Mouse (Mus musculus): ENCODE measurements around the gene Elf4. TPM values are rescaled to one million over a fixed set of nuclear protein-coding genes. Genes with fewer than 3 reads are reported as not detected.
A peak's percentile ranks its signal among the peaks of the same experiment; 100 is the strongest.
"Not testable (repeated sequence)": the region's sequence is repeated elsewhere in the genome, so short reads cannot be mapped to it uniquely, and the experiment has no call there.

The Elf4 gene
- polyA plus RNA-seq, 1 experiment from 2014 or later: 9.9 TPM

DNA sequence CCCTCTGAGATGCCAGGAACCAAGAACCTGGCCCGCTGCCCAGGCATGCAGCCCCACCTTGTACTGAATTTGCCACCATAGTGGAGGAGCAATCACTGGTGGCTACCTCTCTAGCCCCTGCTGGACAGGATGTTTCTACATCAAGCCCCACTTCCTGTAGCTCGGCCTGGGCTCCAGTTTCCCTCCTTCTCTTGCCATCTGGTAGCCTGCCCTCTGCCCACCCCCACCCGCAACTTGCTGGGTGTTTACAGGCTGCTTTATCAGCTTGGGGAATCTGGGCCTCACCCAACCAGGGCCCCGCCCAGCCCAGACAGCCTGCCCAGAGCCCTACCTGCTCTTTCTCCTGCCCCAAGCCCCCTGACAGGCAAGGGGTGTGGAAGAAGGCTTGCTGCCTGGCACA, 23.9 kb downstream of the Elf4 start:
- no peak for DNase-seq (ENCODE audit: low spot score)

GRCm38 (mm10) chrX:48436082-48436481, 26.9 kb downstream of the Elf4 start:
- not testable (repeated sequence) for DNase-seq (ENCODE audit: low spot score)

DNA sequence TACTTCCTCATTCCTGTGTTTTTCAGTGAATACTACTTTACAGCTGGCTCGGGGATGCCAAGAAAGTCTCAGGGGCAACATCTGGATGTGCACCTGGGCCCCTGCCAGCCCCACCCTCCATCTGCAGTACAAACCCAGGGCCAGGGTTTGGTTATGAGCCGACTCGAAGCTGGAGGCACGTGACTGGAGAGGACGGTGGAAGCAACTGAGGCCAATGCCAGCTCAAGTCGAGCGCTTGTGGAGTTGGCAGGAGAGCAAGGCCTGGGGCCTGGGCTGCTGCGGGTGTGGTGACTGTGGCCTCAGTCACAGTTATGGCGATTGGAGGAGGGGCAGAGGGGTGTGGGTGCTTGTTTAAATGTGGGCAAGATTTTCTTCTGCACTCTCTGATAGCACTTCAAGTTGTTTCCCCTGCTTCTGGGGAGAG, 27.4 kb downstream of the Elf4 start:
- DNase-seq (ENCODE audit: low spot score): peak; percentile 57

GRCm38 (mm10) chrX:48434251-48434650, 28.7 kb downstream of the Elf4 start:
- no peak for DNase-seq (ENCODE audit: low spot score)

DNA sequence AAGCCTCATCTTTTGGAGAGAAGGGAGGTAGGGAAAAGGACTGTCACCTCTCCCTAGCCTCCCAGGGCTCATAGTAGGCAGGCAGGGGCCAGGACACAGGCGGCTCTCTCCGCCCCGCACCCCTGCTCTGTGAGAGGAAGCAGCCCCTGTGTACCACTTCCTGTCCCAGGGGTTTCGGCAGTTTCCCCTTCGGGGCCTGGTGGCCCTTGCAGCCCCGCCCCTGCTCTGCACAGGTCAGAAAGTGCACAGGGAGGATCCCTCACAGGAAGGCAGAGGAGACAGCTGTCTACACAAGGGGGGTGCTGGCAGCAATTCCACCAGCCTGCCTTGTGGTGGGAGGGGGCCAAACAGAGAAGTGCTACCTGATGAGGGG, 29.4 kb downstream of the Elf4 start:
- DNase-seq (ENCODE audit: low spot score): peak; percentile 89

DNA sequence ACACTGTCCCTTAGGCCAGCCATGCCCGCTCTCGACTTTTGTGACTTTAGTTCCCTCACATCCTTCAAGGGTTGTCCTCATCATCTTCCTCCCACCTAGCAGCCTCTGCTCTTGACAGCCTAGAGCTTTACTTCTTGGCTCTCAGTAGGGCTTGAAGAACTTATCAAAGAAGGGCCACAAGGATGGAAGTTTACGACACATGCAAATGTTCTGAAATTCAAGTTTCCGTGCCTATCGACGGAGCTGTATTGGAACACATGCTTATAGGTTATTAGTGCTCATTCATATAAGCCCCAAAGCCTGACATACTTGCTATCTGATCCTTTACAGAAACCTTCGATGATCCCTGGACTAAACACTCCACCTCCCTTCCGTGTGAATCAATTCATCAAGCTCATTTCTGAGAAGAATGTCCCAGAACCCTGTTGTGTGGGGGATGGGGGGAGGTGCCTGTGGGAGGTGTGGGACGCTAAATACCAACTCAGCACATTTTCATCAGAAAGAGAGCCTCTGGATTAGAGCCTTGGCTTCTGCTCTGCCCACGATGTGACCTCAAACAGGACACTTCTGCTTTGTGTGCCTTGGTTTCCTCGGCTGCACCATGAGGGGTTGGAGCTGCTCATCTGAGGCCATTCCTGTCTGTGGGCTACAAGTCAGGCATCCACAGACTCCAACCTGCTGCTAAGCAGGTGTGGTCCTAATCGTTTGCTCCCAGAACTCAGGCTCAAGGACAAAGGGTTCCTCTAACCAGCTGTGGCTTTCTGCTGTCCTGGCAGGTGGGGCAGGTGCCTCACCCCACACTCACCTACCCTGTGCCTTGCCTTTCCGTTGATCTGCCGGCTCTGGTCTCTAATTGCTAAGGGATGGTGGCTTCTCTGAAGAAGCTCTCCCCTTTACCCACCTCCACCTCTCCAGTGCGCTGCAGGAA, 30.1 kb downstream of the Elf4 start:
- DNase-seq (ENCODE audit: low spot score): no peak

DNA sequence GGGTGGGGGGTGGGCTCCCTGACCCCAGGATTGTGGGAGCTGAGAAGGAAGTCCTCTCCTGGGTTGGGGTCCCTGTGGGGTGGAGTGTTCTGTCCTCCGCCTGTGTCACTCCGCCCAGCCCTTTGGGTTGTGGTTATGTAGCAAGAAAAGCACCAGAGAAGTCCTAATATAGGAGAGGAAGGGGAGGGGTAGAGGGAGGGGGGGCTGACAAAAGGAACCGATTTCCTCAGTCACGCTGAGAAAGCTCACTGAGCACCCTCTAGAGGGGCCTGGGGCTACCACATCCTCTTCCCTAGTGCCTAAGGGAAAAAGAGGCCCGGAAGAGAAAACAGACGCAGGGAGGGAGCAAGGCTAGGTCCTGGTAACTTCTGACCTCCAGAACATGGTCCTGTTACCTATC, 33.4 kb downstream of the Elf4 start:
- peak; percentile 68 for DNase-seq (ENCODE audit: low spot score)

DNA sequence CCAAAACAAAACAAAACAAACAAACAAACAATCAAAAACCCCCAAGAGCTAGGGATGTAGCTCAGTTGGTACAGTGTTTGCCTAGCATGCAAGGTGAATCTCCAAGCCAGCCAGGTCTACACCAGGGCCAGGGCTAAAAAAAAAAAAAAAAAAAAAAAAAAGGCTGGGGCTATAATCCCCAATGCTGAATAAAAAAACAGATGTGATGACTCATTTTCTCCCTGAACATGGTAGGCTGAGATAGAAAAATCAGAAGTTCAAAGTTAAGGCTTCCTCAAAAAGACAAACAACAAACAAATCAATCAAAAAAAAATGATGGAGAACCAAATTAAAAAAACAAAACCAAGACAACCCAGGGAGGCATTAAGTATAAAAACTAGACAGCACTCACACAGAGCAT, 33.8 kb downstream of the Elf4 start:
- no peak for DNase-seq (ENCODE audit: low spot score)

DNA sequence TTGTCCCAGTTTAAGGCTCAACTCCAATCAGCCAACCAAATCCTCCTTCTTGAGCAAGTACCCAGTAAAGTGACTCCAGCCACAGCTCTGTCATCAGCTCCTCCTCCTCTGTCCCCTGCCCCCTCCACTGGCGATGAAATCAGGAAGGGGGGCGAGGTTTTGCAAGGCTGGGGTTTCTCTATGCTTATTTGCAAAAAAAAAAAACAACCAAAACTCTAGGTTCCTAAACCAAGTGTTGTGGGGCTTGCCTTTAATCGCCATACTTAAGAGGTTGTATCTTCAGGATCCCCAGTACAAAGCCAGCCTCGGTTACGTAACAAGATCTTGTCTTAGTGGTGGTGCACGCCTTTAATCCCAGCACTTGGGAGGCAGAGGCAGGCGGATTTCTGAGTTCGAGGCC, 34.3 kb downstream of the Elf4 start:
- no peak for DNase-seq (ENCODE audit: low spot score)

- no peak for DNase-seq (ENCODE audit: low spot score)
Measured at GRCm38 (mm10) chrX:48428241-48428640, 34.7 kb downstream of the Elf4 start.

DNA sequence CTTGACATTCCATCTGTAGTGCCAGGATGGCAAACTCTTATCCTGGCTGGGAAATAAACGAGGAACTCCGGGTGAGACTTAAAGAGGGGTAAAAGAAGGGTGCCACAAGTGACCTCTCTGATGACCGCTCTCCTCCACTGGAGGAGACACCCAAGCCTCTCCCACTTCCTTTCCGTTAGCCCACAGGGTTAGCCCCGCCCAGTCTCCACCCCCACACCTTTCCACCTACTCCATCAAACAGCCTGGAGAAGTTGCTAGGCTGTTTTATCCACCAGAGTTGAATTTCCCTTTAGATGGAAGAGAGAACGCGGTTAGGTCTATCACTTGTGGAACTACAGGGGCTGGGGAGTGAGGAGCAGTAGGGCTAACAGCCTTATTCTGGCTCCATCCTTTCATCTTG, 37.7 kb downstream of the Elf4 start:
- DNase-seq (ENCODE audit: low spot score): peak; percentile 61

- peak; percentile 79 for DNase-seq (ENCODE audit: low spot score)
Measured at GRCm38 (mm10) chrX:48424583-48424982, 38.3 kb downstream of the Elf4 start.

- DNase-seq (ENCODE audit: low spot score): no peak
Measured at GRCm38 (mm10) chrX:48423671-48424070, 39.3 kb downstream of the Elf4 start.

GRCm38 (mm10) chrX:48422986-48423385, 39.9 kb downstream of the Elf4 start:
- peak; percentile 78 for DNase-seq (ENCODE audit: low spot score)

GRCm38 (mm10) chrX:48418417-48418816, 44.5 kb downstream of the Elf4 start:
- DNase-seq (ENCODE audit: low spot score): no peak

DNA sequence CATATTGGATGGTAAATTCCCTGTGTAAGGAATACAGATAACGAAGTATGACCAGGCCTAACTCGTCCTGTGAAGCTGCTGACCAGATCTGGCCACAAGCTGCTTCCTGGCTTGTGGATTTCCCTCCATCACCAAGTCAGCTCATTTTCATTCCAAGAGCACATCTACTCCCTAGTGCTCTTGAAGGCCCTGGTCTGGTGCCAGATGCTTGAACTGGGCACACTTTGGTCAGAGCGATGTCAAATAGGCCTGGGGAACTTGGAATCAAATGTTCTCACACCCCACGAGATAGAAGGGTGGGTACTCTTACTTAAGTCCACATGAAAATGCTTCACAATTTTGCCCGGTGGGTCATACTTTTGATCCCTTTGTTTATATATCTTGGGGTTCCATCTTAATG, 48.6 kb downstream of the Elf4 start:
- no peak for DNase-seq (ENCODE audit: low spot score)

GRCm38 (mm10) chrX:48412629-48413028, 50.3 kb downstream of the Elf4 start:
- no peak for DNase-seq (ENCODE audit: low spot score)

DNA sequence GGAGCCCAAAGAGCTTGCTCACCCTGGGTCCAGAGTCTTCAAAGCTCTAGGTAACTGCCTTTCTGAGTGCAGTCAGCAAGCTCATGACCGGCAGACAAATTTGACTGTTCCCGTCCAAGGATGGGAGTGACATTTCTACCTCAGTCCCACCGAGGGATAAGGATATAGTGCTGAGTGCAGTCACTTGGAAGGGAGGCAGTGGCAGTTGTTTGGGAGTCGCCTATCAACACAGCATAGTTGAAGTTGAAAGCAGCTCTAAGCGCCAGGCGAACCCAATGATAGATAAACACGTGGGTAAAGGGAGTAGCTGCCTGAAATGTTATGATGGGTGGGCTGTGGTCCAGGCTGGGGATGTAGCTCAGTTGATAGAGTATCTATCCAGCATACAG, 52.5 kb downstream of the Elf4 start:
- no peak for DNase-seq (ENCODE audit: low spot score)

- DNase-seq (ENCODE audit: low spot score): peak; percentile 83
Measured at GRCm38 (mm10) chrX:48409611-48410387, 53.1 kb downstream of the Elf4 start.

DNA sequence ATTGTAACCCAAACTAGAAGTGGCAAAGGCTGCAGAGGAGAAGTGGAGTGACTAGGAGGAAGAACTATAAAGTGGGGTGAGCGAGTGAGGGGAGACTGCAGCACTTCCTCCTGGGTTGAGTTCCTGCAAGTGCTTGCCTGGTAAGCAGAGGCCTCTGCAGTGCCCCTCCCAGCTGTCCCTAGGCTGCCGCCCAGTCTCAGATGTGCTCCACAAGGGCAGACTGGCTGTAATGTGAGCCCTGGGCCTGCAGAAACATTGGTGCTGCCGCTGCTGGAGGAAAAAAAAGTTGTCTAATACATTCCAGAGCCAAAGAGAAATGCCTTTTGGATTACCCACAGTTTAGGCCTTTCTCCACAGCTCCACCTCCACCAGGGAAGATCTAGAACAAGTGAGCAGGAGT, 57.8 kb downstream of the Elf4 start:
- no peak for DNase-seq (ENCODE audit: low spot score)

DNA sequence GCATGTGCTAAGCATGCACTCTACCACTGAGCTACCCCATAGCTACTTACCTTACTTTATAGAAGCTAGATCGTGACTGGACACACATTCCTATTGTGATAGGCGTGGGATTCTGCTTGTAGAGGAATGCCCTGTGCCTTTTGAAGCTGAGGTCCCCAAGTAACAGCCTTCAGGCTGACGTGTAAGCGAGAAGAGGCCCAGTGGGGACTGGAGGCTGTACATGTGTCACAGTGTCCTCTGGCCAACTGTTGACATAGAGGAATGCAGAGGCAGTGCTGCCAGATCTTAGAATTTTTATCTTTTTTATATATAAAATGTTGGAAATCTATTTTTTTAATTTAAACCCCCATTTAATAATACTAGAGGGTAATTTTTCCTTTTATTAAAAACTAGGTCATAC, 62.9 kb downstream of the Elf4 start:
- no peak for DNase-seq (ENCODE audit: low spot score)

DNA sequence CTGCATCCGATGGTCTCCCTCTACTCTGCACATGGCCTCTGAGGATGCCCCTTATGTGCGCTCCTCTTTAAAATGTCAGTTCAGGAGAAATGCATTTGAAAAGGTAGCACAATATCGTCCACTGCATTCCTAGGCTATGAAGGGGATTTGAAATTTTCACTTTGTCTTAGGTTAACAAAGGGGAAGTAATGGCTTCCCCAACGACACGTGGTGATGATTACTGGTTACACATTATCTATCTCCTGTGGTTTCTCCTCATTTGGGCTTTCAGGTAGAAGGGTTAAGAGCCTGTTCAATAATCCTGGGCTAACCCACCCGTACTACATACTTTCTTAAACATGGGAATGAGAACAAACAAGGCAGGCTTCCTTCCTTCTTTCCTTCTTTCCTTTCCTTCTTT, 73.6 kb downstream of the Elf4 start:
- DNase-seq (ENCODE audit: low spot score): no peak

- no peak for DNase-seq (ENCODE audit: low spot score)
Measured at GRCm38 (mm10) chrX:48385927-48386326, 77.0 kb downstream of the Elf4 start.

All from thymus, postnatal 0 days (tissue).